ENCODE assay signal across 8 mouse cellular contexts in the genomic region with DNA sequence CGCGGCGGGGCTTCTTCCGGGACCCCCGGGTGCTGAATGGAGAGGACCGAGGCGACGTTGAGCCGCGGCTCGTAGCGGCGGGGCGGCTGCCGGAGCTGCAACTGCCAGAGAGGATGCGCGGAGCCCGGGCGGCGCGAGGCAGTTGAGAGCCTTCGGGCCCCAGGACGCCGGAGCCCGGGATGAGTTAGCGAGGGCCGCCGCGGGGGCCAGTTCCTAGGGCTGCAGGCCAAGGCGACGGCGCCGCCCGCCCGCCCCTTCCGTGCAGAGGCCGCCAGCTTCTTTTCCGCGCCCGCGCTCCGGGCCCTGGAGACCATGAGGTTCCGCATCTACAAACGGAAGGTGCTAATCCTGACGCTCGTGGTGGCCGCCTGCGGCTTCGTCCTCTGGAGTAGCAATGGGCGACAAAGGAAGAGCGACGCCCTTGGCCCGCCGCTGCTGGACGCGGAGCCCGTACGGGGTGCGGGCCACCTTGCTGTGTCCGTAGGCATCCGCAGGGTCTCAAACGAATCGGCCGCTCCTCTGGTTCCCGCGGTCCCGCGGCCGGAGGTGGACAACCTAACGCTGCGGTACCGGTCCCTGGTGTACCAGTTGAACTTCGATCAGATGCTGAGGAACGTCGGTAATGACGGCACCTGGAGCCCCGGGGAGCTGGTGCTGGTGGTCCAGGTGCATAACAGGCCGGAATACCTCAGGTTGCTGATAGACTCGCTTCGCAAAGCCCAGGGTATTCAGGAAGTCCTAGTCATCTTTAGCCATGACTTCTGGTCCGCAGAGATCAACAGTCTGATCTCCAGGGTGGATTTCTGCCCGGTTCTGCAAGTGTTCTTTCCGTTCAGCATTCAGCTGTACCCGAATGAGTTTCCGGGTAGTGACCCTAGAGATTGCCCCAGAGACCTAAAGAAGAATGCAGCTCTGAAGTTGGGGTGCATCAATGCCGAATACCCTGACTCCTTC. TPM values are rescaled to one million over a fixed set of nuclear protein-coding genes. Genes with fewer than 3 reads are reported as not detected.
DNase-seq lines count a peak whose midpoint lies in the region; ATAC-seq and TF ChIP-seq lines count a peak whose summit lies in the region.

No protein-coding gene starts in this region.

- H3K9ac ChIP-seq in CH12.LX (ENCODE audit: insufficient read depth, low read depth), result peak overlapping the region; percentile 88
- H3K9ac ChIP-seq in heart, embryonic 13.5 days, result peak overlapping the region; percentile 94
- peak overlapping the region; percentile 88 for H3K9ac ChIP-seq in lung, embryonic 15.5 days
- H3K9ac ChIP-seq in neural tube, embryonic 15.5 days (replicated peaks), result peak overlapping the region; percentile 89

- dilution Hi-C loops in CH12.LX (cut with MboI; ENCODE audit: extremely low pct_ligation_motif_present, extremely low pct_unique_long_range_greater_than_20kb, low sequenced_read_pairs), result no loop called here

- in situ Hi-C loops in CH12.LX (cut with MboI; ENCODE audit: low pct_ligation_motif_present, low pct_unique_long_range_greater_than_20kb, low sequenced_read_pairs), result no loop called here

- H3K27ac ChIP-seq in CH12.LX (ENCODE audit: insufficient read depth, low read depth), result peak overlapping the region; percentile 72
- peak overlapping the region; percentile 91 for H3K27ac ChIP-seq in heart, embryonic 13.5 days (replicated peaks)
- H3K27ac ChIP-seq in lung, embryonic 15.5 days, result peak overlapping the region; percentile 89
- peak overlapping the region; percentile 94 for H3K27ac ChIP-seq in neural tube, embryonic 15.5 days (replicated peaks)

- TF ChIP-seq POLR2A in CH12.LX (IDR thresholded peaks at IDR 0.05; ENCODE audit: low read depth, low read length), result no peak

- DNase-seq in CH12.LX (ENCODE audit: extremely low read depth), result peak; percentile 35
- peak; percentile 47 for DNase-seq in R1 (ENCODE audit: low read depth, low spot score)
- DNase-seq in kidney, postnatal 10 days, result peak; percentile 76
- DNase-seq in B cell, adult 2 months, result no peak

- no peak for TF ChIP-seq CTCF in CH12.LX (conservative IDR thresholded peaks at IDR 0.05 in 1 of 2, IDR thresholded peaks at IDR 0.05 in 1 of 2; ENCODE audit: low read depth in 2 of 2, low read length in 2 of 2)

- ATAC-seq in heart, embryonic 13.5 days (ENCODE audit: extremely low read depth, insufficient number of reproducible peaks, low FRiP score, low TSS enrichment), result peak; percentile 53
- ATAC-seq in lung, embryonic 15.5 days (ENCODE audit: borderline replicate concordance, extremely low read depth, low FRiP score, low TSS enrichment), result peak; percentile 76
- peak; percentile 73 for ATAC-seq in neural tube, embryonic 15.5 days (ENCODE audit: low FRiP score)

- peaks cover 56% of the 10 kb centered on the region for H3K79me2 ChIP-seq in CH12.LX (replicated peaks; ENCODE audit: control insufficient read depth, extremely low read depth, insufficient read depth, poor library complexity, severe bottlenecking)

- peaks cover 18 to 44% of the 10 kb centered on the region in 2 experiments for H3K36me3 ChIP-seq in CH12.LX (replicated peaks in 1 of 2; ENCODE audit: control insufficient read depth in 1 of 2, insufficient read depth in 1 of 2, low read length in 1 of 2)
- peaks cover 56% of the 10 kb centered on the region for H3K36me3 ChIP-seq in erythroblast, embryonic 14.5 days (ENCODE audit: control insufficient read depth)
- H3K36me3 ChIP-seq in heart, embryonic 13.5 days, result peaks cover 42% of the 10 kb centered on the region
- peaks cover 30% of the 10 kb centered on the region for H3K36me3 ChIP-seq in lung, embryonic 15.5 days
- H3K36me3 ChIP-seq in neural tube, embryonic 15.5 days, result peaks cover 20% of the 10 kb centered on the region

- TF ChIP-seq EP300 in CH12.LX (IDR thresholded peaks at IDR 0.05; ENCODE audit: low read length), result no peak

- no peaks in the 10 kb centered on the region for H3K9me3 ChIP-seq in CH12.LX (replicated peaks; ENCODE audit: low read length)
- H3K9me3 ChIP-seq in erythroblast, embryonic 14.5 days (ENCODE audit: control insufficient read depth, low read length), result no peaks in the 10 kb centered on the region
- H3K9me3 ChIP-seq in heart, embryonic 13.5 days, result no peaks in the 10 kb centered on the region
- no peaks in the 10 kb centered on the region for H3K9me3 ChIP-seq in lung, embryonic 15.5 days
- H3K9me3 ChIP-seq in neural tube, embryonic 15.5 days (replicated peaks), result no peaks in the 10 kb centered on the region

- TF ChIP-seq RAD21 in CH12.LX (IDR thresholded peaks at IDR 0.05; ENCODE audit: low read depth, low read length), result no peak

- peak overlapping the region; percentile 64 to 89 (median 75) for H3K4me3 ChIP-seq in CH12.LX (replicated peaks in 1 of 3; ENCODE audit: low read depth in 2 of 3, low read length in 2 of 3, poor library complexity in 1 of 3)
- H3K4me3 ChIP-seq in erythroblast, embryonic 14.5 days (replicated peaks), result peak overlapping the region; percentile 97
- peak overlapping the region; percentile 84 for H3K4me3 ChIP-seq in heart, embryonic 13.5 days
- H3K4me3 ChIP-seq in lung, embryonic 15.5 days, result peak overlapping the region; percentile 69
- H3K4me3 ChIP-seq in neural tube, embryonic 15.5 days (replicated peaks), result peak overlapping the region; percentile 93

- 2% methylated on average over 86 of the region's 86 CpGs for WGBS in heart, embryonic 13.5 days
- WGBS in lung, embryonic 15.5 days, result 2% methylated on average over 80 of the region's 86 CpGs
- 2% methylated on average over 76 of the region's 86 CpGs for WGBS in neural tube, embryonic 15.5 days

- no peaks in the 10 kb centered on the region for H3K27me3 ChIP-seq in CH12.LX (replicated peaks)
- H3K27me3 ChIP-seq in erythroblast, embryonic 14.5 days (ENCODE audit: control insufficient read depth), result no peaks in the 10 kb centered on the region
- no peaks in the 10 kb centered on the region for H3K27me3 ChIP-seq in heart, embryonic 13.5 days (replicated peaks)
- H3K27me3 ChIP-seq in lung, embryonic 15.5 days, result no peaks in the 10 kb centered on the region
- no peaks in the 10 kb centered on the region for H3K27me3 ChIP-seq in neural tube, embryonic 15.5 days (replicated peaks)

- peaks cover 7 to 21% of the 10 kb centered on the region in 2 experiments; a peak in 3 of 4 replicates for H3K4me1 ChIP-seq in CH12.LX (ENCODE audit: control insufficient read depth in 1 of 2, insufficient read depth in 2 of 2)
- peaks cover 42% of the 10 kb centered on the region for H3K4me1 ChIP-seq in erythroblast, embryonic 14.5 days (ENCODE audit: control insufficient read depth)
- H3K4me1 ChIP-seq in heart, embryonic 13.5 days, result peaks cover 25% of the 10 kb centered on the region
- peaks cover 19% of the 10 kb centered on the region for H3K4me1 ChIP-seq in lung, embryonic 15.5 days
- H3K4me1 ChIP-seq in neural tube, embryonic 15.5 days, result peaks cover 30% of the 10 kb centered on the region

- peak overlapping the region; percentile 74 for H3K4me2 ChIP-seq in CH12.LX (ENCODE audit: insufficient read depth, low read depth, poor library complexity, severe bottlenecking)
- peak overlapping the region; percentile 90 for H3K4me2 ChIP-seq in heart, embryonic 13.5 days
- H3K4me2 ChIP-seq in lung, embryonic 15.5 days, result peak overlapping the region; percentile 74
- peak overlapping the region; percentile 75 for H3K4me2 ChIP-seq in neural tube, embryonic 15.5 days

RNA-seq across cellular contexts. Expression of a gene that starts 0.7 kb away (rescaled TPM):
- total RNA-seq in CH12.LX (2012; rRNA removed) (58.1 and 72.2 TPM in 2 replicates), CH12.LX (2014; rRNA removed) (104 and 106 TPM in 2 replicates)
- polyA plus RNA-seq in CH12.LX (2012; ENCODE audit: insufficient read length, low read depth), result 48.7 and 54.2 TPM in 2 replicates
- polyA plus RNA-seq in erythroblast, embryonic 14.5 days (2012), result 0.73 and 0.90 TPM in 2 replicates
- polyA plus RNA-seq in heart, embryonic 13.5 days (2015; fragmentation: Nextera tagmentation; extraction: Ambion mirVana), result 36.5 and 36.8 TPM in 2 replicates
- polyA plus RNA-seq in lung, embryonic 15.5 days (2015; fragmentation: Nextera tagmentation; extraction: Ambion mirVana), result 56.7 and 58.2 TPM in 2 replicates
- polyA plus RNA-seq in neural tube, embryonic 15.5 days (2015; fragmentation: Nextera tagmentation; extraction: Ambion mirVana), result 40.7 and 42.8 TPM in 2 replicates

RNA-seq across cellular contexts. Expression of a gene that starts 0.7 kb away (rescaled TPM):
- total RNA-seq in CH12.LX (2012; rRNA removed) (1,571 and 1,698 TPM in 2 replicates), CH12.LX (2014; rRNA removed) (1,160 and 1,263 TPM in 2 replicates)
- 748 and 828 TPM in 2 replicates for polyA plus RNA-seq in CH12.LX (2012; ENCODE audit: insufficient read length, low read depth)
- polyA plus RNA-seq in erythroblast, embryonic 14.5 days (2012), result 6.1 and 7.3 TPM in 2 replicates
- polyA plus RNA-seq in heart, embryonic 13.5 days (2015; fragmentation: Nextera tagmentation; extraction: Ambion mirVana), result 471 and 531 TPM in 2 replicates
- 509 and 512 TPM in 2 replicates for polyA plus RNA-seq in lung, embryonic 15.5 days (2015; fragmentation: Nextera tagmentation; extraction: Ambion mirVana)
- 405 and 435 TPM in 2 replicates for polyA plus RNA-seq in neural tube, embryonic 15.5 days (2015; fragmentation: Nextera tagmentation; extraction: Ambion mirVana)

RNA-seq across cellular contexts. Expression of a gene that starts 12.3 kb away (rescaled TPM):
- 21.3 and 23.6 TPM in 2 replicates for total RNA-seq in CH12.LX (2012; rRNA removed)
- total RNA-seq in CH12.LX (2014; rRNA removed), result 45.9 and 52.1 TPM in 2 replicates
- 16.0 and 19.1 TPM in 2 replicates for polyA plus RNA-seq in CH12.LX (2012; ENCODE audit: insufficient read length, low read depth)
- not detected in 2 replicates for polyA plus RNA-seq in erythroblast, embryonic 14.5 days (2012)
- polyA plus RNA-seq in heart, embryonic 13.5 days (2015; fragmentation: Nextera tagmentation; extraction: Ambion mirVana), result 19.0 and 20.5 TPM in 2 replicates
- 35.0 and 35.5 TPM in 2 replicates for polyA plus RNA-seq in lung, embryonic 15.5 days (2015; fragmentation: Nextera tagmentation; extraction: Ambion mirVana)
- polyA plus RNA-seq in neural tube, embryonic 15.5 days (2015; fragmentation: Nextera tagmentation; extraction: Ambion mirVana), result 9.4 and 18.8 TPM in 2 replicates

RNA-seq across cellular contexts. Expression of a gene that starts 13.6 kb away (rescaled TPM):
- total RNA-seq in CH12.LX (2012; rRNA removed) (8.4 and 9.7 TPM in 2 replicates), CH12.LX (2014; rRNA removed) (26.6 and 28.6 TPM in 2 replicates)
- 3.7 and 6.9 TPM in 2 replicates for polyA plus RNA-seq in CH12.LX (2012; ENCODE audit: insufficient read length, low read depth)
- 1.6 and 2.3 TPM in 2 replicates for polyA plus RNA-seq in erythroblast, embryonic 14.5 days (2012)
- polyA plus RNA-seq in heart, embryonic 13.5 days (2015; fragmentation: Nextera tagmentation; extraction: Ambion mirVana), result 6.4 and 6.8 TPM in 2 replicates
- 10.3 and 10.5 TPM in 2 replicates for polyA plus RNA-seq in lung, embryonic 15.5 days (2015; fragmentation: Nextera tagmentation; extraction: Ambion mirVana)
- polyA plus RNA-seq in neural tube, embryonic 15.5 days (2015; fragmentation: Nextera tagmentation; extraction: Ambion mirVana), result 7.7 and 8.4 TPM in 2 replicates

RNA-seq across cellular contexts. Expression of a gene that starts 16.0 kb away (rescaled TPM):
- total RNA-seq in CH12.LX (2012; rRNA removed) (9.1 and 9.2 TPM in 2 replicates), CH12.LX (2014; rRNA removed) (33.6 and 35.0 TPM in 2 replicates)
- 23.8 and 24.6 TPM in 2 replicates for polyA plus RNA-seq in CH12.LX (2012; ENCODE audit: insufficient read length, low read depth)
- 7.6 TPM in 2 replicates for polyA plus RNA-seq in erythroblast, embryonic 14.5 days (2012)
- 12.8 and 18.0 TPM in 2 replicates for polyA plus RNA-seq in heart, embryonic 13.5 days (2015; fragmentation: Nextera tagmentation; extraction: Ambion mirVana)
- polyA plus RNA-seq in lung, embryonic 15.5 days (2015; fragmentation: Nextera tagmentation; extraction: Ambion mirVana), result 27.9 and 29.1 TPM in 2 replicates
- polyA plus RNA-seq in neural tube, embryonic 15.5 days (2015; fragmentation: Nextera tagmentation; extraction: Ambion mirVana), result 4.1 and 7.0 TPM in 2 replicates

Comparison
In these comparisons a context has a peak if more than half of its experiments do, and no peak if none do; other contexts are left out.
1. DNase-seq: peak in CH12.LX (single experiment), R1 (single experiment) and kidney, postnatal 10 days (single experiment); none in B cell, adult 2 months (0 of 2).
2. RNA of a gene that starts 0.7 kb away (polyA plus RNA-seq): 56.7 to 58.2 TPM in lung, embryonic 15.5 days, 48.7 to 54.2 TPM in CH12.LX, 40.7 to 42.8 TPM in neural tube, embryonic 15.5 days and 36.5 to 36.8 TPM in heart, embryonic 13.5 days; 0.73 to 0.90 TPM in erythroblast, embryonic 14.5 days; every median in the first group is over 10 times any median in the second.
3. RNA of a gene that starts 0.7 kb away (polyA plus RNA-seq): 748 to 828 TPM in CH12.LX, 509 to 512 TPM in lung, embryonic 15.5 days, 471 to 531 TPM in heart, embryonic 13.5 days and 405 to 435 TPM in neural tube, embryonic 15.5 days; 6.1 to 7.3 TPM in erythroblast, embryonic 14.5 days; every median in the first group is over 10 times any median in the second.
4. RNA of a gene that starts 12.3 kb away (polyA plus RNA-seq): 35.0 to 35.5 TPM in lung, embryonic 15.5 days, 16.0 to 19.1 TPM in CH12.LX, 19.0 to 20.5 TPM in heart, embryonic 13.5 days and 9.4 to 18.8 TPM in neural tube, embryonic 15.5 days; not detected in erythroblast, embryonic 14.5 days; every median in the first group is over 10 times any median in the second.
5. Peak in every context shown above with its lines, with median percentiles within 50 percentile points of each other: H3K27ac ChIP-seq, H3K4me2 ChIP-seq, H3K4me3 ChIP-seq, H3K9ac ChIP-seq and ATAC-seq.